Mouse (Mus musculus) liver, adult 10 weeks (tissue): Measurements from ENCODE around the gene Fan1. TPM values are rescaled to one million over a fixed set of nuclear protein-coding genes. Genes with fewer than 3 reads are reported as not detected.

ENCODE experiments used
- polyA plus RNA-seq: library from polyadenylated mRNA; stranded (reverse); fragments of 350-450 nt; fragmentation: Illumina TruSeq; extraction: RNeasy Lipid Tissue Mini Kit (QIAGEN cat#74804); gene quantifications from one replicate; pipeline ENCODE4 v1.2.3, GENCODE M21; 2014; ENCODE audit warnings: low read depth, low replicate concordance

The Fan1 gene
- 2.0 TPM for polyA plus RNA-seq

DNA sequence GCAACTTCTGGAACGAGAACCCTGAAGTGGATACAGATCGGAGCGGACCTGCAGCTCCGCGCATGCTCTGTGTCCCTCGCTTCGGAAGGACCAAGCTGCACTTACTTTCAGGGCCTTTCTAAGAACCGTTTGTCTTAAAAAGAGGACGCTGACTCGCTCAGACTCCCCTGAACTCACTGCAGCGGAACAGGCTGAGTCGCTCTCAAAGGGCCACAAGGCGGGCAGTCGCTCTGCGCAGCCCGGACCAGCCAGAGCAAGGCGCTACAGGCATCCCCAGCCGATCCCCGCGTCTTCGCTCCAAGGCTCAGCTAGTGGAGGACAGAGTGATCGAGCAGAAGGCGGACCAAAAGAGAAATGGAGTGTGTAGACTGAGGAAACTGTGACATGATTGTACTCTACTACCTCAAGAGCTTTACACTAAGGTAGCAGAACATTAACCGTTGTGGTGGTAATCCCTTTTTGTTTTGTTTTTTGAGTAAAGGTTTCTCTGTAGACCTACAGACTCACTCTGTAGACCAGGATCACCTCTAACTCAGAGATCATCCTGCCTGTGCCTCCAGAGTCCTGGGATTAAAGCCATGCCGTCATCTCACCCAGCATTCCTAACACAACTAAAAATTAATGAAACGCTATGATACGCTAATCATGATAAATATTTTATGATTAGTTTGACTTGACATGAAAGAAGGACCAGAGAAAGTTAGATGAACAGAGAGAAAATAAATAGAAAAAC, at the start of gene Fan1:
TSS of gene Fan1 (minus strand) at position 266 of the 733 bp plus-strand sequence.

DNA sequence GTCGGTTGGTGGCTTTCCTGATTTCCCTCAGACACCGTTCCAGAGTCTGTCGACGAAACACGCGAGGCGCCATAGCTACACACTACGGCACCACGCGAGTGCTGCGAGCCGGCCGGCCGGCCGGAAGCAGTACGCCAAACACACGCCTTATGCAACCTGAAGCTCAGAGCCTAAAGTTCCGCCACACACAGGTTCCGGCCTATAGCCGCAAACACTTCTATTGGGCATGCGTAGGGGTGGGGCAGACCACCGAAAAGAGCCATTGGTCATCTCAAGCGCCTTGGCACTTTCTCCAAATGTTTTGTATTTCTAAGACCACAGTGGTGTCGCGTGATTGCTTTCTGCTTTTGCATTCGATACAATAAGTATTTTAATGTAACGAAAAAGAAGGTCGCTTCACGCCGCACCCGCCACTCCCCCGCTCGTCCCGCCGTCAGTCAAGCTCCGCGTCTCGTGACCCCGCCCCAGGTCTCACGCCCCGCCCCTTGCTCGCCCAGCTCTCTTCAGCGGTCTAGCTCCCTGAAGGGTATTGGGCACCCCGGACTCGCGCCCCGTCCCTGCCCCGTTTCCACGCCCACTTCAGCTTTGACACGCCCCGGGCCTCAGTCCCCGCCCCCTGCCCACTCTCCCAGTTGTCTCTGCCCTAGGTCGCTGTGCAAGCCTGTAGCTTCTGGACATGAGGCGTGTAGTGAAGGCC, 18.4 kb upstream of the Fan1 start, which contains the start of the genes Mphosph10 and Mcee:
TSS of gene Mphosph10 (minus strand) at position 147 of the 697 bp plus-strand sequence.
TSS of gene Mcee (plus strand) at position 486 of the 697 bp plus-strand sequence.

Other genes with a start within 250 kb of the Fan1 start
- gene Trpm1, start 220.3 kb downstream of the Fan1 start, polyA plus RNA-seq: not detected
- gene Mtmr10, start 86.4 kb downstream of the Fan1 start, polyA plus RNA-seq: 19.0 TPM
- gene Mphosph10, start 18.2 kb upstream of the Fan1 start, polyA plus RNA-seq: 17.2 TPM
- 214 TPM for gene Mcee, start 18.5 kb upstream of the Fan1 start, polyA plus RNA-seq
- gene Apba2, start 127.6 kb upstream of the Fan1 start, polyA plus RNA-seq: not detected